Mouse (Mus musculus) embryo, embryonic 9.5 days (tissue): ENCODE results near the gene Spef1.

ENCODE experiments used
- DNase-seq: peaks from one replicate; pipeline ENCODE4 v3.0.0-alpha.2; 2017; ENCODE audit errors: extremely low spot score

Spef1 gene

GRCm38 (mm10) chr2:131124166-131124565 is 62.9 kb downstream of the Spef1 start:
- DNase-seq, result no peak
